Mouse (Mus musculus) thymus, adult 2 months (tissue): ENCODE measurements around the gene Clock. TPM values are rescaled to one million over a fixed set of nuclear protein-coding genes. Genes with fewer than 3 reads are reported as not detected.

Experiments used
- DNase-seq: peaks from one replicate; pipeline ENCODE4 v3.0.0; 2021
- H3K27ac ChIP-seq: fragments of 200-500 bp; 2 replicates; pipeline ENCODE4 v1.5.1; 2012; ENCODE audit warnings: low read length, control low read depth; ENCODE audit not compliant: control insufficient read depth, insufficient read depth
- H3K27me3 ChIP-seq: fragments of 200-500 bp; 2 replicates; pipeline ENCODE4 v1.6.1; 2012; ENCODE audit warnings: mild to moderate bottlenecking, low read length, moderate library complexity, mixed read lengths; ENCODE audit not compliant: control insufficient read depth, insufficient read depth
- H3K36me3 ChIP-seq: fragments of 200-500 bp; 2 replicates; pipeline ENCODE4 v1.6.1; 2012; ENCODE audit warnings: mild to moderate bottlenecking, low read length, moderate library complexity; ENCODE audit not compliant: control insufficient read depth, insufficient read depth
- H3K4me1 ChIP-seq: fragments of 200-500 bp; replicated peaks from 2 replicates; pipeline ENCODE4 v1.6.1; 2012; ENCODE audit warnings: low read length; ENCODE audit not compliant: control insufficient read depth, insufficient read depth
- H3K4me3 ChIP-seq: fragments of 200-500 bp; 2 replicates; pipeline ENCODE4 v1.5.1; 2012; ENCODE audit warnings: mild to moderate bottlenecking, low read length, control low read depth, moderate library complexity; ENCODE audit not compliant: control insufficient read depth, insufficient read depth
- CTCF ChIP-seq: fragments of 200-500 bp; IDR thresholded peaks from 2 replicates; pipeline ENCODE4 v1.5.1; 2012; ENCODE audit warnings: mild to moderate bottlenecking, control low read depth, low read length, moderate library complexity, borderline replicate concordance; ENCODE audit not compliant: control insufficient read depth, poor library complexity, insufficient read depth; ENCODE audit errors: extremely low read depth
- POLR2A ChIP-seq: fragments of 200-500 bp; IDR thresholded peaks from 2 replicates; pipeline ENCODE4 v1.6.1; 2012; ENCODE audit warnings: mild to moderate bottlenecking, low read length, control low read depth, moderate library complexity; ENCODE audit not compliant: control insufficient read depth, poor library complexity, insufficient read depth; ENCODE audit errors: extremely low read depth
- WGBS: fragments of 180-500 bp; shearing (Covaris S2); methylation state at CpG from one replicate; pipeline ENCODE4 v1.1.7; 2018; 5-methylcytosine and 5-hydroxymethylcytosine counted together
- polyA plus RNA-seq: library from polyadenylated mRNA; depleted of rRNA; stranded (reverse); fragments of >200 nt; gene quantifications from 2 replicates; pipeline ENCODE4 v1.2.3, GENCODE M21; 2012

The Clock gene
- polyA plus RNA-seq, 1 experiment, result 7.7 TPM

- peaks cover 10% of the 10 kb centered on the region for H3K4me1 ChIP-seq
- 98% methylated on average over 3 of the region's 3 CpGs for WGBS
- no peaks in the 10 kb centered on the region for H3K27me3 ChIP-seq
- no peak for DNase-seq
- TF ChIP-seq CTCF, result no peak
- no peak for TF ChIP-seq POLR2A
- no peak overlapping the region for H3K27ac ChIP-seq
- no peaks in the 10 kb centered on the region for H3K36me3 ChIP-seq
- H3K4me3 ChIP-seq, result no peak overlapping the region
These were observed 122.3 kb downstream of the Clock start for GRCm38 (mm10) chr5:76182326-76182725.

- Histone ChIP-seq H3K27ac (no peak overlapping the region), H3K4me1 (peaks cover 3% of the 10 kb centered on the region; the same call in 1 of the 2 replicates), H3K27me3 (no peaks in the 10 kb centered on the region; the same call in 1 of the 2 replicates), H3K4me3 (no peak overlapping the region), H3K36me3 (no peaks in the 10 kb centered on the region)
- TF ChIP-seq CTCF (no peak), POLR2A (no peak)
- DNase-seq, result no peak
- WGBS, result 97% methylated on average over 5 of the region's 5 CpGs
These were observed 124.8 kb downstream of the Clock start for GRCm38 (mm10) chr5:76179791-76180190.

DNA sequence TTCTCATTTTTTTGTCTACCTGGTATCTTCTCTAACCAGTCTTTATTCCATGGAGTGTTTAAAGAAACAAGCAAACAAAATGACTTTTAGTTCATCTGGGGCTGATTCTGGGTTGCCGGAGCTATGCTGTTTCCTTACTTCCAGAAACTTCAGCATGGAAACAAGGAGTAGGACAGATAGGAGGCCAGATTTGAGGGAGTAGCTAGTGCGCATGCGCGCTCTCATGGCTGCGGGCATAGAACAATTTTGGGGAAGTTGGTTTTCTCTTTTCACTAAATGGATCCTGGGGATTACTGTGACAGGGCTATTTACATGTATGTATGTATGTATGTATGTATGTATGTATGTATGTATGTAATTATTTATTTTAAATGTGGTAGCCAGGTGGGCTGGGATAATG, 125.4 kb downstream of the Clock start:
- Histone ChIP-seq H3K27me3 (no peaks in the 10 kb centered on the region; the same call in 1 of the 2 replicates), H3K4me3 (no peak overlapping the region), H3K4me1 (no peaks in the 10 kb centered on the region), H3K36me3 (no peaks in the 10 kb centered on the region), H3K27ac (no peak overlapping the region)
- DNase-seq, result no peak
- WGBS, result 90% methylated on average over 5 of the region's 5 CpGs
- TF ChIP-seq CTCF (no peak), POLR2A (no peak)

DNA sequence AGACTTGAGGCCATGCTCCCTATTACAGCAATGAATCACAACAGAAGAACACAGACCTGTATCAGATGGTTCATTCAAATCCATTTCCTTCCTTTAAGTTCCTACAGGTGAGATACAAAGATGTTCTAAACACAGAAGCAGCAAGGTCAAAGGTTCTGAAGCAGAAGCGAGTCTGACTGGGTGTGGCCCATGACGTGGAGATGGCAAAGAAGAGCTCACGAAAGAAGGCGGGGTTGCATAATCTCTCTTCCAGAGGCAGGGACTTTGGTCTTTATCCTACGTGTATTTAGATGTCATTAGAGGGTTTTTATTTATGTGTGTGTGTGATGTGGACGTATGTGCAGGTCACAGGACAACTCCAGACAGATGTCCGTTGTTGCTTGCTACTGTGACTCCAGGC, 126.9 kb downstream of the Clock start:
- TF ChIP-seq CTCF (no peak), POLR2A (no peak)
- WGBS, result 85% methylated on average over 7 of the region's 7 CpGs
- Histone ChIP-seq H3K4me3 (no peak overlapping the region), H3K27ac (no peak overlapping the region), H3K36me3 (no peaks in the 10 kb centered on the region), H3K27me3 (no peaks in the 10 kb centered on the region; the same call in 1 of the 2 replicates), H3K4me1 (no peaks in the 10 kb centered on the region)
- no peak for DNase-seq

DNA sequence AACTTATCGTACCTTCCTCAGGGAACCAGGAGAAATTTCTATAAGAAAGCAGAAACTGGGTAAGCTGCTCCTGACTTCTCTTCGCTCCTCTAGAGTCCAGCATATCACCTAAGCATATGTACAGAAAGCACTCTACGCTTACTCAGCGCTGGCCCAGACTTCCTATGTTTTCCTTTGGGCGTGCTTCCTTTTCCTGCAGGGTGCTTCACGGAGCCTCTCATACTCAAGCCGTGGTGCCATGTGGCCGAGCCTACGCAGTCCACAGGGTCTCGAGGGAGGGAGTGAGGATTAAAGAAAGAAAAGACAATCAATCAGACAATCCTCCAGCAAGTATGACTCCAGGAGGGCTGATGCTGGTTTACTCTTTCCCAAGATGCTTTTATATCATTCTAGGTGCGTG, 127.8 kb downstream of the Clock start:
- H3K4me3 ChIP-seq, result no peak overlapping the region
- 50% methylated on average over 11 of the region's 11 CpGs for WGBS
- TF ChIP-seq CTCF (no peak), POLR2A (no peak)

DNA sequence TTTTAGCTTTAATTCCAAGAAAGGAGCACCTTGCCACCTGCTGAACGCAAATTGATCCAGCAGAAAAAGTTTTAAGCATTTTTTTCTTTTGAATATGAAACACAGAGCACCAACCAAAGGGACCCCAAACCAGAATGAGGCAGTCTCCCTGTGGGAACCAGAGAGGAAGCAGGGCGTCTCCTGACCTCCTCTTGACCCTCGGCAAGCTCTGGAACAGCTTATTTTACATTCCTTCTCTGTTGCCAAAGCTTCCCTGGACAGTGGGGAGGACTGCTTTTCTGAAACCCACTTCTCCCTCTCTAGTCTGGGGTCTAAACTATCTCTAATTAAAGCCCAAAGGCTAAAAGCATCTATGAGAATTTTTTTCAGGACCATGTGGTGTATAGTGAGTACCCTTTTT, 128.2 kb downstream of the Clock start:
- no peak for DNase-seq
- 54% methylated on average over 3 of the region's 3 CpGs for WGBS
- Histone ChIP-seq H3K36me3 (no peaks in the 10 kb centered on the region), H3K27ac (no peak overlapping the region), H3K27me3 (no peaks in the 10 kb centered on the region; the same call in 1 of the 2 replicates), H3K4me3 (no peak overlapping the region), H3K4me1 (no peaks in the 10 kb centered on the region)
- no peak for TF ChIP-seq CTCF
- TF ChIP-seq POLR2A, result no peak

More for the DNA sequence above, 127.8 kb downstream of the Clock start:
- Histone ChIP-seq H3K27me3 (no peaks in the 10 kb centered on the region; the same call in 1 of the 2 replicates), H3K4me1 (no peaks in the 10 kb centered on the region), H3K27ac (no peak overlapping the region), H3K36me3 (no peaks in the 10 kb centered on the region)
- no peak for DNase-seq

- DNase-seq, result no peak
- Histone ChIP-seq H3K4me3 (no peak overlapping the region), H3K4me1 (no peaks in the 10 kb centered on the region), H3K27me3 (no peaks in the 10 kb centered on the region; the same call in 1 of the 2 replicates), H3K27ac (no peak overlapping the region), H3K36me3 (no peaks in the 10 kb centered on the region)
- TF ChIP-seq POLR2A, result no peak
- TF ChIP-seq CTCF, result no peak
- WGBS, result 90% methylated on average over 4 of the region's 4 CpGs
These were observed 129.5 kb downstream of the Clock start for GRCm38 (mm10) chr5:76175051-76175450.
